Mouse (Mus musculus): Measurements from ENCODE around the gene Atad2b. TPM values are rescaled to one million over a fixed set of nuclear protein-coding genes. Genes with fewer than 3 reads are reported as not detected.

Gene Atad2b
- 8.7 and 17.2 TPM in 2 replicates for polyA plus RNA-seq (2012; rRNA removed)

- TF ChIP-seq POLR2A (IDR thresholded peaks at IDR 0.05; ENCODE audit: borderline replicate concordance, extremely low read depth, low read depth, low read length) (peak; percentile 93; the same call in 1 of the 2 replicates), CTCF (IDR thresholded peaks at IDR 0.05; ENCODE audit: insufficient read depth, low read length) (peak; percentile 61)
- Histone ChIP-seq H3K4me1 (ENCODE audit: control insufficient read depth, insufficient read depth, low read length) (peaks cover 2% of the 10 kb centered on the region), H3K4me3 (replicated peaks; ENCODE audit: extremely low read depth, low read depth, low read length) (peak within 1 kb of the TSS; percentile 74)
- under 1% methylated on average over 87 of the region's 89 CpGs for WGBS
- peak; percentile 98 for DNase-seq
Measured at GRCm38 (mm10) chr12:4916994-4917804, at the start of gene Atad2b. Gene Atad2b (plus strand): TSS chr12:4917353.

GRCm38 (mm10) chr12:4868924-4869323, 48.2 kb upstream of the Atad2b start:
- H3K4me3 ChIP-seq (replicated peaks; ENCODE audit: extremely low read depth, low read depth, low read length): no peak overlapping the region
- H3K4me1 ChIP-seq (ENCODE audit: control insufficient read depth, insufficient read depth, low read length): peaks cover under 1% of the 10 kb centered on the region
- no peak for DNase-seq
- no peak for TF ChIP-seq CTCF (IDR thresholded peaks at IDR 0.05; ENCODE audit: insufficient read depth, low read length)
- no peak for TF ChIP-seq POLR2A (IDR thresholded peaks at IDR 0.05; ENCODE audit: borderline replicate concordance, extremely low read depth, low read depth, low read length)
- WGBS: 85% methylated on average over 8 of the region's 8 CpGs

- Histone ChIP-seq H3K4me3 (replicated peaks; ENCODE audit: extremely low read depth, low read depth, low read length) (no peak overlapping the region), H3K4me1 (ENCODE audit: control insufficient read depth, insufficient read depth, low read length) (peaks cover 6% of the 10 kb centered on the region)
- no peak for DNase-seq
- TF ChIP-seq POLR2A (IDR thresholded peaks at IDR 0.05; ENCODE audit: borderline replicate concordance, extremely low read depth, low read depth, low read length) (no peak), CTCF (IDR thresholded peaks at IDR 0.05; ENCODE audit: insufficient read depth, low read length) (no peak)
- WGBS: 94% methylated on average over 5 of the region's 5 CpGs
Measured at GRCm38 (mm10) chr12:4871260-4871659, 45.9 kb upstream of the Atad2b start.

- no peak for DNase-seq
- Histone ChIP-seq H3K4me3 (replicated peaks; ENCODE audit: extremely low read depth, low read depth, low read length) (no peak overlapping the region), H3K4me1 (ENCODE audit: control insufficient read depth, insufficient read depth, low read length) (peaks cover 6% of the 10 kb centered on the region)
- WGBS: 60% methylated on average over 4 of the region's 4 CpGs
- no peak for TF ChIP-seq CTCF (IDR thresholded peaks at IDR 0.05; ENCODE audit: insufficient read depth, low read length)
- no peak for TF ChIP-seq POLR2A (IDR thresholded peaks at IDR 0.05; ENCODE audit: borderline replicate concordance, extremely low read depth, low read depth, low read length)
Measured at GRCm38 (mm10) chr12:4872273-4872672, 44.9 kb upstream of the Atad2b start.

GRCm38 (mm10) chr12:4872983-4873477, 44.1 kb upstream of the Atad2b start:
- no peak for TF ChIP-seq POLR2A (IDR thresholded peaks at IDR 0.05; ENCODE audit: borderline replicate concordance, extremely low read depth, low read depth, low read length)
- no peak for TF ChIP-seq CTCF (IDR thresholded peaks at IDR 0.05; ENCODE audit: insufficient read depth, low read length)
- peaks cover 6% of the 10 kb centered on the region for H3K4me1 ChIP-seq (ENCODE audit: control insufficient read depth, insufficient read depth, low read length)
- 72% methylated on average over 5 of the region's 5 CpGs for WGBS
- no peak for DNase-seq
- no peak overlapping the region for H3K4me3 ChIP-seq (replicated peaks; ENCODE audit: extremely low read depth, low read depth, low read length)

GRCm38 (mm10) chr12:4873531-4873930, 43.6 kb upstream of the Atad2b start:
- 75% methylated on average over 6 of the region's 6 CpGs for WGBS
- H3K4me3 ChIP-seq (replicated peaks; ENCODE audit: extremely low read depth, low read depth, low read length): no peak overlapping the region
- no peak for DNase-seq
- peaks cover 6% of the 10 kb centered on the region for H3K4me1 ChIP-seq (ENCODE audit: control insufficient read depth, insufficient read depth, low read length)
- TF ChIP-seq POLR2A (IDR thresholded peaks at IDR 0.05; ENCODE audit: borderline replicate concordance, extremely low read depth, low read depth, low read length) (no peak), CTCF (IDR thresholded peaks at IDR 0.05; ENCODE audit: insufficient read depth, low read length) (no peak)

- 2% methylated on average over 24 of the region's 24 CpGs for WGBS
- Histone ChIP-seq H3K4me1 (ENCODE audit: control insufficient read depth, insufficient read depth, low read length) (peaks cover 6% of the 10 kb centered on the region), H3K4me3 (replicated peaks; ENCODE audit: extremely low read depth, low read depth, low read length) (peak within 1 kb of the TSS; percentile 32)
- TF ChIP-seq POLR2A (IDR thresholded peaks at IDR 0.05; ENCODE audit: borderline replicate concordance, extremely low read depth, low read depth, low read length): no peak
- TF ChIP-seq CTCF (IDR thresholded peaks at IDR 0.05; ENCODE audit: insufficient read depth, low read length): no peak
- DNase-seq: peak; percentile 71
Measured at GRCm38 (mm10) chr12:4874161-4874927, 42.8 kb upstream of the Atad2b start, which contains the start of gene Mfsd2b. Gene Mfsd2b (minus strand): TSS chr12:4874359.

GRCm38 (mm10) chr12:4875623-4876022, 41.5 kb upstream of the Atad2b start:
- WGBS: 86% methylated on average over 8 of the region's 8 CpGs
- peaks cover 6% of the 10 kb centered on the region for H3K4me1 ChIP-seq (ENCODE audit: control insufficient read depth, insufficient read depth, low read length)
- H3K4me3 ChIP-seq (replicated peaks; ENCODE audit: extremely low read depth, low read depth, low read length): no peak overlapping the region
- no peak for DNase-seq
- no peak for TF ChIP-seq CTCF (IDR thresholded peaks at IDR 0.05; ENCODE audit: insufficient read depth, low read length)
- no peak for TF ChIP-seq POLR2A (IDR thresholded peaks at IDR 0.05; ENCODE audit: borderline replicate concordance, extremely low read depth, low read depth, low read length)

- DNase-seq: no peak
- Histone ChIP-seq H3K4me1 (ENCODE audit: control insufficient read depth, insufficient read depth, low read length) (peaks cover 6% of the 10 kb centered on the region), H3K4me3 (replicated peaks; ENCODE audit: extremely low read depth, low read depth, low read length) (no peak overlapping the region)
- TF ChIP-seq CTCF (IDR thresholded peaks at IDR 0.05; ENCODE audit: insufficient read depth, low read length): no peak
- no peak for TF ChIP-seq POLR2A (IDR thresholded peaks at IDR 0.05; ENCODE audit: borderline replicate concordance, extremely low read depth, low read depth, low read length)
- 83% methylated on average over 9 of the region's 9 CpGs for WGBS
Measured at GRCm38 (mm10) chr12:4878296-4878783, 38.8 kb upstream of the Atad2b start.

Data from lung, adult 2 months (tissue).